Mouse (Mus musculus): ENCODE results near the gene Nos3.

DNA sequence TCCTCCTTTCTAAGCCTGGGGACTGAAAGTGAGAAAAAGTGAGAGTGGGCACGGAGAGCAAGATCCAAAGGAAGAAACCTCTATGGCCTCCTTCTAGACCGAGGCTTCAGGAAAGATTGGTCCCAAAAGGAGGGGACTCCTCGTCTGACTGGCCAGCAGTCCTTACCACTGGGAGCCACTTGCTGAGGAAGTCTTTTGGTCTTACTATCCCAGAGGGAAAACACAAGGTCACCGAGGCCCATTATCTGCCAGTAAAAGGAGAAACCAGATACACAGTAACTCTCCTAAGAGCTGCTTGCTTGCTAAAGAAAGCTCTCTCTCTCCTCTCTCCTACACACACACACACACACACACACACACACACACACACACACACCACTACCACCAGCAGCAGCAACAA lies 11.3 kb upstream of the Nos3 start:
- TF ChIP-seq CTCF (IDR thresholded peaks at IDR 0.05; ENCODE audit: control insufficient read depth, insufficient read depth, low read length) (no peak), POLR2A (IDR thresholded peaks at IDR 0.05; ENCODE audit: borderline replicate concordance, control insufficient read depth, low read depth, low read length) (no peak)
